Mouse (Mus musculus) MEL (cell line): ENCODE results near the gene Rbm28.

Experiments used
- CTCF ChIP-seq, 3 experiments: IDR thresholded peaks in 2 of 3; conservative IDR thresholded peaks in 1 of 3; 2 replicates each; pipeline ENCODE4 v1.5.1; 2011 to 2012; ENCODE audit warnings: low read length in 3 of 3, low read depth in 2 of 3, mild to moderate bottlenecking in 2 of 3, improper control_type of control experiment in 1 of 3, inconsistent platforms in 1 of 3, mixed read lengths in 1 of 3, moderate library complexity in 1 of 3; ENCODE audit not compliant: control insufficient read depth in 1 of 3, insufficient read depth in 1 of 3, poor library complexity in 1 of 3, severe bottlenecking in 1 of 3
- ELF1 ChIP-seq: IDR thresholded peaks from 2 replicates; pipeline ENCODE4 v1.6.1; 2014; ENCODE audit warnings: low read depth, mild to moderate bottlenecking, inconsistent platforms, low read length, improper control_type of control experiment, moderate library complexity
- KAT2A ChIP-seq: conservative IDR thresholded peaks from 2 replicates; pipeline ENCODE4 v1.6.1; 2012; ENCODE audit warnings: low read depth, low read length, improper control_type of control experiment, inconsistent platforms
- NRF1 ChIP-seq: IDR thresholded peaks from 2 replicates; pipeline ENCODE4 v1.6.1; 2014; ENCODE audit warnings: low read depth, mild to moderate bottlenecking, inconsistent platforms, low read length, improper control_type of control experiment, moderate library complexity; ENCODE audit not compliant: poor library complexity, insufficient read depth, severe bottlenecking
- POLR2A ChIP-seq, 2 experiments: IDR thresholded peaks; 2 replicates each; pipeline ENCODE4 v1.6.1; 2011 to 2012; ENCODE audit warnings: low read length in 2 of 2, mild to moderate bottlenecking in 2 of 2, control low read depth in 1 of 2, improper control_type of control experiment in 1 of 2, low read depth in 1 of 2, moderate library complexity in 1 of 2; ENCODE audit not compliant: control insufficient read depth in 1 of 2, insufficient read depth in 1 of 2, poor library complexity in 1 of 2
- POLR2AphosphoS2 ChIP-seq: IDR thresholded peaks from 2 replicates; pipeline ENCODE4 v1.6.1; 2011; ENCODE audit warnings: low read length, improper control_type of control experiment
- RAD21 ChIP-seq: IDR thresholded peaks from 2 replicates; pipeline ENCODE4 v1.6.1; 2011; ENCODE audit warnings: mild to moderate bottlenecking, low read depth, low read length, improper control_type of control experiment
- ZC3H11A ChIP-seq: IDR thresholded peaks from 2 replicates; pipeline ENCODE4 v1.6.1; 2012; ENCODE audit warnings: low read depth, mild to moderate bottlenecking, inconsistent platforms, low read length, improper control_type of control experiment

DNA sequence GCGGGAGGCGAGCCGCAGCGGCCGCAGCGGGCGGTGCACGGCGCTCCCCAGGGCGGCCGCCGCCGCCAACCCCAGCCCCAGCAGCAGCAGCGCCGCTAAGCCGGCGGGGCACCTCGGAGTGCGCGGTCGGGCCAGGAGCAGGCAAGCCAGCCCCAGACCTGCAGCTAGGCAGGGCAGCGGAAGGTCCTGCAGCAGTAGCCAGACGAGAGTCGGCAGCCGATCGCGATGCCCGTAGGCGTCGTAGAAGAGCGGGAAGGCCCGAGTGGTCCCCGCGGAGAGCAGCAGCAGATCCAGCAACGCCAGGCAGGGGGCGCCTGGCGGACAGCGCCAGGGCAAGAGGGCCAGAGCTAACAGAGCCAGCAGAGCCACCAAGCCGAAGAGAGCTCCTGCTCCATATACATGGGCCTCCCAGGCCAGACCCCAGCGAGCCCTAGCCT, 6.2 kb upstream of the Rbm28 start:
- TF ChIP-seq RAD21 (peak; percentile 40), CTCF (IDR thresholded peaks at IDR 0.05 in 2 of 3, conservative IDR thresholded peaks at IDR 0.05 in 1 of 3; ENCODE audit: control insufficient read depth in 1 of 3, insufficient read depth in 1 of 3, low read depth in 2 of 3, low read length in 3 of 3, poor library complexity in 1 of 3, severe bottlenecking in 1 of 3) (peak; percentile 58 to 87 (median 75)), POLR2A (IDR thresholded peaks at IDR 0.05; ENCODE audit: control insufficient read depth in 1 of 2, insufficient read depth in 1 of 2, low read depth in 1 of 2, low read length in 2 of 2, poor library complexity in 1 of 2) (no peak), POLR2AphosphoS2 (no peak), KAT2A (no peak), NRF1 (no peak), ZC3H11A (peak; percentile 28; the same call in 1 of the 2 replicates), ELF1 (no peak)
